Comparison of ENCODE assay signal across 30 mouse cellular contexts in the genomic region with DNA sequence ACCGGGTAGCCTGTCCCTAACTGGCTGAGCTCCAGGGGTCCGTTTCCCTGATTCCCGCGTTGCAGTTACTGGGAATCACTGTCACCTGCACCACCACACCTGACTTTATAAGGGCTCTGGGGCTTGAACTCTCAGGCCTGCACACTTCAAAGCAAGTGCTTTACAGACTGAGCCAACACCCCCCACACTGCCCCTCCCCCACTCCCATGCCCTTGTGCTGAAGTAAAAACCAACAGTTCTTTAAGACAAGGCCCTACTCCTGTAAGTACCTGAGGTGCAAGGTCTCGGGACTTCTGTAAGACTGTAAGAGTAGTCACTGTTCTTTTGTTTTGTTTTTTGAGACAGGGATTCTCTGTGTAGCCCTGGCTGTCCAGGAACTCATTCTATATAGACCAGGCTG. TPM values are rescaled to one million over a fixed set of nuclear protein-coding genes. Genes with fewer than 3 reads are reported as not detected.
DNase-seq lines count a peak whose midpoint lies in the region; TF ChIP-seq lines count a peak whose summit lies in the region.
"Had no signal": no experiment of that assay in that cellular context is flagged by ENCODE, and none has a peak within 500 bp of the region (broad histone marks: within the 10 kb centered on the region; RNA-seq: fewer than 3 reads in every experiment).

No protein-coding gene starts in this region.

- DNase-seq in lung, adult 2 months, result no peak
- no peak for DNase-seq in lung, postnatal 4 days
- DNase-seq in thymus, postnatal 4 days, result peak; percentile 42
- DNase-seq in thymus, adult 2 months, result no peak
- peak; percentile 80 for DNase-seq in ZHBTc4 (ENCODE audit: low read depth, low spot score)
- no peak for DNase-seq in left cerebral cortex, postnatal 36 days (ENCODE audit: low spot score in 2 of 2)
- no peak for DNase-seq in adrenal gland, postnatal 25 days
- DNase-seq: adrenal gland, adult 2 months; cerebellum, adult 11 months; cerebellum, adult 8-10 months; cerebellum, postnatal 14 days; embryo, embryonic 11 days; gastrocnemius, postnatal 25 days; heart, postnatal 36 days had no signal

- H3K4me3 ChIP-seq in lung, adult 2 months (replicated peaks; ENCODE audit: extremely low read depth, low read depth, low read length), result no peak overlapping the region
- no peak overlapping the region for H3K4me3 ChIP-seq in thymus, adult 2 months (ENCODE audit: control insufficient read depth, insufficient read depth, low read length)
- H3K4me3 ChIP-seq: embryonic facial prominence, embryonic 15.5 days; erythroblast, embryonic 14.5 days; forebrain, embryonic 10.5 days; gastrocnemius, adult 2 months; heart, embryonic 13.5 days; hindbrain, embryonic 15.5 days had no signal

- TF ChIP-seq POLR2A in lung, adult 2 months (IDR thresholded peaks at IDR 0.05; ENCODE audit: borderline replicate concordance, extremely low read depth, low read depth, low read length), result 0 out of 2 replicates have a peak, but pooled peaks have one; percentile 11
- no peak for TF ChIP-seq POLR2A in thymus, adult 2 months (IDR thresholded peaks at IDR 0.05; ENCODE audit: control insufficient read depth, extremely low read depth, insufficient read depth, low read length, poor library complexity)

- peaks cover 58% of the 10 kb centered on the region for H3K36me3 ChIP-seq in thymus, adult 2 months (ENCODE audit: control insufficient read depth, insufficient read depth, low read length)
- H3K36me3 ChIP-seq: hindbrain, embryonic 15.5 days had no signal

- peaks cover 21% of the 10 kb centered on the region for H3K4me1 ChIP-seq in lung, adult 2 months (ENCODE audit: control insufficient read depth, insufficient read depth, low read length)
- H3K4me1 ChIP-seq in thymus, adult 2 months (replicated peaks; ENCODE audit: control insufficient read depth, insufficient read depth, low read length), result peaks cover 12% of the 10 kb centered on the region; the same call in 1 of the 2 replicates
- H3K4me1 ChIP-seq: forebrain, embryonic 10.5 days; hindbrain, embryonic 15.5 days had no signal

- intact Hi-C loops in left cerebral cortex, postnatal 36 days (cut with DNase I), result no loop called here

- 56% methylated on average over 5 of the region's 5 CpGs for WGBS in lung, adult 2 months
- WGBS in thymus, adult 2 months, result 80% methylated on average over 5 of the region's 5 CpGs

- no peak overlapping the region for H3K27ac ChIP-seq in thymus, adult 2 months (ENCODE audit: control insufficient read depth, insufficient read depth, low read length)
- H3K27ac ChIP-seq: embryonic facial prominence, embryonic 15.5 days; forebrain, embryonic 10.5 days; gastrocnemius, adult 2 months; heart, embryonic 13.5 days; hindbrain, embryonic 15.5 days had no signal

- H3K27me3 ChIP-seq in thymus, adult 2 months (ENCODE audit: control insufficient read depth, insufficient read depth, low read length), result no peaks in the 10 kb centered on the region
- H3K27me3 ChIP-seq: embryonic facial prominence, embryonic 15.5 days; heart, embryonic 13.5 days; hindbrain, embryonic 15.5 days had no signal

- no peak for TF ChIP-seq CTCF in lung, adult 2 months (IDR thresholded peaks at IDR 0.05; ENCODE audit: insufficient read depth, low read length)
- no peak for TF ChIP-seq CTCF in thymus, adult 2 months (IDR thresholded peaks at IDR 0.05; ENCODE audit: borderline replicate concordance, control insufficient read depth, extremely low read depth, insufficient read depth, low read length, poor library complexity)

RNA-seq across cellular contexts. Expression of a gene that starts 5.5 kb away (rescaled TPM):
- 4.6 and 4.7 TPM in 2 replicates for polyA plus RNA-seq in lung, adult 2 months (2012; rRNA removed)
- 0.86 and 0.98 TPM in 2 replicates for polyA plus RNA-seq in thymus, adult 2 months (2012; rRNA removed)
- total RNA-seq in left cerebral cortex, postnatal 36 days (2021), result 1 to 10 TPM in 1 of 2 experiments, under 1 TPM in 1; 0.96 to 1.2 TPM
- total RNA-seq in adrenal gland, postnatal 25 days (2021), result 1.9 TPM in 1 of 2 replicates, not detected in the other
- total RNA-seq: G1E; gastrocnemius, postnatal 25 days had no signal
- polyA plus RNA-seq: brain, embryonic 14.5 days; embryonic facial prominence, embryonic 11.5 days; erythroblast, embryonic 14.5 days; forebrain, embryonic 10.5 days; forebrain, embryonic 14.5 days; G1E; heart, postnatal 0 days; hindbrain, embryonic 11.5 days; hindbrain, embryonic 15.5 days had no signal

RNA-seq across cellular contexts. Expression of a gene that starts 8.6 kb away (rescaled TPM):
- 130 and 190 TPM in 2 replicates for polyA plus RNA-seq in lung, adult 2 months (2012; rRNA removed)
- 162 and 169 TPM in 2 replicates for polyA plus RNA-seq in thymus, adult 2 months (2012; rRNA removed)
- 1 to 10 TPM; 6.5 to 6.6 TPM for total RNA-seq in left cerebral cortex, postnatal 36 days (2021)
- 30.4 and 33.8 TPM in 2 replicates for total RNA-seq in adrenal gland, postnatal 25 days (2021)

RNA-seq across cellular contexts. Expression of a gene that starts 57.9 kb away (rescaled TPM):
- 0.07 and 0.14 TPM in 2 replicates for polyA plus RNA-seq in lung, adult 2 months (2012; rRNA removed)
- polyA plus RNA-seq in thymus, adult 2 months (2012; rRNA removed), result 0.56 and 0.84 TPM in 2 replicates
- not detected for total RNA-seq in left cerebral cortex, postnatal 36 days (2021)
- total RNA-seq in adrenal gland, postnatal 25 days (2021), result not detected in 2 replicates
- total RNA-seq: adrenal gland, adult 2 months; adrenal gland, postnatal 4 days; common myeloid progenitor, adult 5-6 weeks; gastrocnemius, adult 2 months; gastrocnemius, postnatal 25 days; granulocyte monocyte progenitor cell, adult 5-6 weeks; heart, postnatal 36 days had no signal
- polyA plus RNA-seq: brain, embryonic 14.5 days; embryonic facial prominence, embryonic 11.5 days; embryonic facial prominence, embryonic 15.5 days; erythroblast, embryonic 14.5 days; forebrain, embryonic 14.5 days; G1E; heart, embryonic 13.5 days; hindbrain, embryonic 11.5 days; hindbrain, embryonic 15.5 days; inflammation-experienced regulatory T-cells, adult 6 months had no signal

Comparison
In these comparisons a context has a peak if more than half of its experiments do, and no peak if none do; other contexts are left out.
1. DNase-seq: peak in thymus, postnatal 4 days (single experiment) and ZHBTc4 (single experiment); none in lung, adult 2 months (single experiment), lung, postnatal 4 days (0 of 2), thymus, adult 2 months (single experiment), left cerebral cortex, postnatal 36 days (0 of 2) and adrenal gland, postnatal 25 days (single experiment).